Mouse (Mus musculus) cerebellum, adult 18-20 months (tissue): ENCODE measurements around the gene Pdzd2.
"Not testable (repeated sequence)": the region's sequence is repeated elsewhere in the genome, so short reads cannot be mapped to it uniquely, and the experiment has no call there.

Experiments used
- DNase-seq, 2 experiments: peaks; one replicate each; pipeline ENCODE4 v3.0.0; 2021

The Pdzd2 gene

DNA sequence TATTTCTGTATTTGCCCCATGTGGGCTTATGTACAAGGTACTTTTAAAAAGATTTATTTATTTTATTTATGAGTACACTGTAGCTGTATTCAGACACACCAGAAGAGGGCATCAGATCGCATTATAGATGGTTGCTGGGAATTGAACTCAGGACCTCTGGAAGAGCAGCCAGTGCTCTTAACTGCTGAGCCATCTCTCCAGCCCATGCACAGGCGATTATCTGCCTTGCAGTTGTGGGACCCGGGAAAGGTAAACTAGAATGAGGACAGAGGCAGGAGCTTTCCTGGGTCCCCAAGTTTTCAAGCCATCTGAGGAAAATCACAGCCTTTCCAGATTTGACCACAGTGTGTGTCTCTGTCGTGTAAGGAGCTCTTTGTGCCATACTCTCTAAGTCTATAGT, 370.9 kb downstream of the Pdzd2 start:
- DNase-seq: no peak

DNA sequence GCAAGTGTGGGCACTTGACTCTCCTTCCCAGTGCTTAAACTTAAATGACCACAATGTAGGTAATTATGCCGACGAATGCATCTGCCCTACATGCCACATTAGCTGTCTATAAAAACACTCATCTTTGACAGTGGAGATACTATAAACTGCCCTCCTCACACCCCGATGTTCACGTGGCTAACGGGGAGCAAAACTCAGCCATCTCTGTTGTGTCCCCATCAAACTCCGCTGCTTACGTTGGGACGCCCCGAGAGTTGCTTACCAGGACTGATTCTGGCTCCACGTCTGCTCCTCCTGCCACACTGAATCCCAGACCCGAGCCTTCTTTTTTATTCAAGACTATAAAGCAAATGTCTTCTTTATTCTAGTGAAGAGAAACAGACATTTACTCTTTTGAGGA, 371.4 kb downstream of the Pdzd2 start:
- no peak for DNase-seq

DNA sequence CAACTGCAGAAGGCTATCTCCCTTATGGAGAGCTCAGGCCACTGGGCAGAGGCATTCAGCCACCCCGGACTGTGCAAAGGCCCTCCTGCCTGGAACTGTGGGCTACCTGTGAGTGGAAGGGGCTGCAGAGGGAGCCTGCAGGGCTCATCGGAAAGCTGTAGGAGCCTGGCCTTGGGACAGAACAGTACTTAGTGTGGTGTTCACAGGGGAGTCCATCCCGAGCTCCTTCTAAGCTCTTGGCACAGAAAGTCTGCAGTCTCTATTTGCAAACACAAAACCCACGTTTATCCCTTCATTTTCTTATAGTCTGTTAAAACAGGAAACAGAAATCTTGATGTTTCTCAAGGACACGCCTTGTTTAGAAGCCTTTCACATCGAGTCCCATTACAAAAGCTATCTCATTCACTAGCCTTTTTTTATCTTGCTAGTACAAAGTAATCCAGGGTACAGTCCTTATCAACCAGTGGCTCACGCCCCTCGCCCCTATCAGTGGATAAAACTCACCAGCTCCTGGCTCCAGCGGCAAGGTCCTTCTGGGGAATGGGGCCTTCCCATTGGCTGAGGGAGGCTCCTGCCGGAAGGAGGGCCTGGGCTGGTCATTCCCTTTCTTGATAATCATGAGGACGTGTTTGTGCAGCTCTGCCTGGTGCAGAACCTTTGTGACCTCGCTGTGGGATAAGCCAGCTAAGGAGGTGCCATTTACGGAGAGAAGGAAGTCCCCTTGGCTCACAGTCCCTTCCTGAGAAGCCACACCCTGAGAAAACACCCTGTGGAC, 372.2 kb downstream of the Pdzd2 start:
- DNase-seq: no peak

DNA sequence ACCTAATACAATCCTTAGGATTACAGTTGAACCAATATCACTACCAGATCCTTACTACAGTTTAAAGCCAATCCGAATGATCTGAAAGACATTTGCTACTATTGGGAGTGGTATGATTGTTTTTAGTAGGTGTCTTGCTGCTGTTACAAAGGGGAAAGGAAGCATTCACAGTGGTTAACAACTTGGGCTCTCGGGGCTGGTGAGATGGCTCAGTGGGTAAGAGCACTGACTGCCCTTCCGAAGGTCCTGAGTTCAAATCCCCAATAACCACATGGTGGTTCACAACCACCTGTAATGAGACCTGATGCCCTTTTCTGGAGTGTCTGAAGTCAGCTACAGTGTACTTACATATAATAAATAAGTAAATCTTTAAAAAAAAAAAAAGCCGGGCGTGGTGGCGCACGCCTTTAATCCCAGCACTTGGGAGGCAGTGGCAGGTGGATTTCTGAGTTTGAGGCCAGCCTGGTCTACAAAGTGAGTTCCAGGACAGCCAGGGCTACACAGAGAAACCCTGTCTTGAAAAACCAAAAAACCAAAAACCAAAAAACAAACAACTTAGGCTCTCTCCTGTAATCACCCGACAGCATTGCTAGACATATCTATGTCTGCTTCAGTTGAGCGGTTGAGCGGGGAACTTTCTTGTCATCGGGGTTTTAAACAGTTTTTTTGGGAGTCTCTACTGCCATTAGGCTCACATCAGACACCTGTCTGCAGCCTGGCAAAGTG, 373.0 kb downstream of the Pdzd2 start:
- not testable (repeated sequence) for DNase-seq

DNA sequence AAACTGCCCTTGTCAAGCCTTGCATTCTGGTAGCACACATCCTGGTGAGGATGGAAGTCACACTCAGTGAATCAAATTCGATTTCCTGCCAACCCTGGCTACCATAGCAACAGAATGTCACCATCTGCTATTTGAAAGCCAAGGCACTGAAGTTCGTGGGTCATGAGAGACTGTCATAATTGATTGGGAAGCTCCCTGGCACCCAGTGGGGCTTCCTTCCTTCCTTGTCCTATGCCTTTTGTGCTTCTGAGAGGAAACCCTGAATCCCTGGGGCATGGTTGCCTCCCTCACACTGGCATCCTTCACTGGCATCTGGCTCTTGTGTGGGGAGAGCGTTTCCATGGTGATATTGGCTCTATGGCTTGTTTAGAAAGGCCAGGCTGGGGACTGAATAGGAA, 373.7 kb downstream of the Pdzd2 start:
- peak; percentile 42 to 51 for DNase-seq

DNA sequence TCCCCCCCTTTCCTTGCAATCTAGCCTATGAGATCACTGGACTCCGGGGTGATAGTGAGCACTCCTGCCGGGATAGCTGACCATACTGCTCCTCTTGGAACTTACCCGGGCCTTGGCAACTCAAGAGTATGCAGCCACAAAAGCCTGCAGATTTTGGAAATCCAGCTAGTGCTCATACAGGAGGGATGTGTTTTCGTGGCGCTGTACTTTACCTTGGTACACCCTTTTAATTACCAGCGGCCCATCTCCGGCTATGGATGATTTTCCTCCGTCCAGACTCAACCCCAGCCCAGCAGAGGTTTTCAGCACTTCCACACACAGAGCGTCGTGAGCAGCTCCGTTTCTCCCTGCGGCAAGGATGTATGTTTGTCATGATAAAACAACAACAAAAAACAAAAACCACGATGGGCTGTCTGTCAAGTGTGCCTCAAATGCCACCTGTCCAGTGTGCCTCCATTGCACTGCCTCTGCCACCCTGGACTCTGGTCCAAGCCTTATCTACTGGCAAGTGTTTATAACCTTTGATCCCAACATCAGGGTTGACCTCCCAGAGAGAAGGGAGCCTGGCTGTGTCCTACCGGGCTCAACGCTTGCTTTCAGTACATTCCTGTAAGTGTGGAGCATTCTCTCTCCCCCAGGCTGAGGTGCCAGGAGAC, 374.2 kb downstream of the Pdzd2 start:
- DNase-seq: no peak

DNA sequence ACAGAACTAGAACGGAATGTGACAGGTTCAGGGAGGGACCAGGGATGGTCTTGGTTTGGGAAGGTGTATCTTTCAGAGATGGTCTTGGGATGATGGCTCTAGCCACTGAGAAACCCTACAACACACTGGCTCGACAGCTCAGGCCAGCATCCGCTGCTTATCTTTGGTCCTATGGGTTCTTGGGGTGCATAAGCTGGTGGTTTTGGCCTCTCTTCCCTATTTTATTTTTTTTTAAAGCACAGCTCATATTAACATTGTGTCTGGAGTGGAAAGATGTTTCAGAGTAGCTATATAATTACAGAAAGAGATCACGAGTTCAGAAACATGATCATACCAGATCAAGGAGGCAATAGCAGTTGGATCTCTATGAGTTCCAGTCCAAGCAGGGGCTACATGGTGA, 375.6 kb downstream of the Pdzd2 start:
- DNase-seq: no peak

DNA sequence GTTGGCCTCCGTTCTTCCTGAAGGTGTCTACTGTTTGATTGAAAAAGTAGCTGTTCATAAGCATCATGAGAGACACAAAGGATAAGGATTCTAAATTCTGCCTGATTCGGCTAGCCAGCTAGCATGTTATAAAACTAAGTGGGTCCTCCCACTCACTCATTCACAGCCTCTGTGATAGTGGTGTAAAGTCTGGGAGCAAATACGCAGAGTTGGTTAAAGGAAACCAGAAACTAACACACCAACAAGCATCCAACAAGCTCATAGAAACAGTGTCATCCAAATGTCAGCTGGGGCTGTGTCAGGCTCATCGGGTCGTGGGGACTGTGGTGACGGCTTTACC, 377.1 kb downstream of the Pdzd2 start:
- no peak for DNase-seq

DNA sequence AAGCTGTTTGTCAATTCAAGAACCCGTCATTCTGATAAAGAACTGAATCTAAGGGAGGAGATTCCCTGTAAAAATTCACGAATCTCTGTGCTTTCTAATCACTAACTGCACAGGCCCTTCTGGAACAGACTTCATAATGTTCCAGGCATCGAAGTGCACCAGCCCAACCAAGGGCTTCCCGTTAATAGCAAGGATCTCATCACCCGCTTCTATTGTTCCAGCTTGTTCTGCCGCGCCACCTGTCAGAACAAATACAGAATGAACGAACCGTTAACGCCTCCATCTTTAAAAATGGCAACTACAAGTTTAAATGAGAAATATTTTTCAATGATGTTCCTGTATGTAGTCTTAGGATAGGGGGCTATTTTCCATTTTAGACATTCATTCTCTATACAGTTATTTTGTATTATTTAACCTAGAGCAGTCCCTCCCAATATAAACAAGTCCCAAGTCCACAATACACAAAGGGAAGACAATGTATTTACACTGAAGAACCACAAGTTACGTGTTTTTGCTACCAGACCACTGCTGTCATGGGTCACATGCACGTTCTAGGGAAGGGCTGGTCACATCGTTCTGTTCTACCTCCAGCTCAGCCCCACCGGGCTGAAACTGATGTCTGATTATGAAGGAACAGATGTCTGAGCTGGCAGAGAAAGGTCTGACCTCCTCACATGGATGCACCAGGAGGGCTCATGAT, 377.6 kb downstream of the Pdzd2 start:
- no peak for DNase-seq

DNA sequence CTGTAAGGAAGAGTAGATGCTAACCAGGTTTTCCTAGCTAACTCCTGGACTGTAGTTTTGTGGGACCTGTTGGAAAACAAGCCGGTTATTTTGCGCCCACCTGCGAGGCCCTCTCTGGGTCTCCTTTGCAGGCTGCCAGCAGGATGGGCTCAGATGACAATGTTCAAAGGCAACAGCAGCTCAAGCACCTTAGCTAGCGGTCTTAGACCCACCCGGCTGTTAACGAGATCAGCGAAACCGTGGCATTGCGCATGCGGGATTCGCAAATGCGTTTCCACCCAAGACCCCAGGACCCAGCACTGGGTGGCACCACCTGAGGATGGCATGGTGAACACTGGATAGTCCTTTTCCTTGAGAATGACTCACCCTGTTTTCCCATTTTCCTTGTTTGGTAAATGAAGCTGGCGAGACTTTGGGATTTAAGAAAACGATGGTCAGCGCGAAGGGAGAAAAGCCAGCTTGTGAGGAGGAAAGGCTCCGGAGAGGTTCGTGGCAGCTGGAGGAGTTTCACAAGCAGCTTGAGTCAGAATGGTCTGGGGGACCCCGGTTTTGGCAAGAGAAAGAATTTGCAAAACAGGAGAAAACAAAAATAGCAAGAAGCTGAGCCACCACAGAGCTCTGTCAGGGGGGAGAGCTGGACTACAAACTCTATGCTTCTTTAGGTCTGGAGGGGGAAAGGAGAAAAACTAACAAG, 379.1 kb downstream of the Pdzd2 start:
- DNase-seq: no peak

DNA sequence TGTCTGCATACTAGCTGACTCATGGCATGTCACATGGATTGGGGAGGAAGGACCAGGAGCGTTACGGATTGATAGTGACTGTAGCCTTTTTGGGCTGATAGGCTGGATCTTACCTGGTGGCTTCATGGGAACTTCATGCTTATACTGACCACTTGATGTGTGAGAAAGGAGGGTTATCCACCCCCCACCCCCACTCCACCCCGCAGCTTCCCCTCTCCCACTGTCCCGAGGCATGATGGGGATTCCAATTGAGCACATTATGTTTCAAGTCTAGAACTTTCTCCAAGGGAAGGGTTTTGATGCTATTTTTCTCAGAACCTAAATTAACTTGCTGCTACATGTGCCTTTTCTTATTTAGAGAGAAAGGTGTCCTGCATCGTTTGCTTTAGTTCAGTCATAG, 381.3 kb downstream of the Pdzd2 start:
- no peak for DNase-seq

DNA sequence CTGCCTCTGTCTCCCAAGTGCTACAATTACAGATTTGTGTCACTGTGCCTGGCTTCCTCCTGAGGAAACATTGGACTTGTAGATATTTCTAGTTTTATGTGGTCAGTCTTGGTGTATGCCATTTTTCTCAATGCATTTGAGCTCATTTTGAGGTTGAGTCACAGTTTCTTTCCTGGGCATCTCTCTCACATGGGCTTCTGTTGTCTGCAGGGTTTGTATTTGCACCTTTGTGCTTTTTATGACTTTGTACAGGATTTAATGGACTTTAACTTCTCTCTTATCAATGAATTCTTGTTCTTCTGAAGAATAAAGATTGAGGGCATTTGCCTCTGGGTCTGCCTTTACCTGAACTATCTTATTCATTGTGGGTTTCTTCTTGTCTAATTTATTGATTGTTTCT, 382.3 kb downstream of the Pdzd2 start:
- DNase-seq: no peak

DNA sequence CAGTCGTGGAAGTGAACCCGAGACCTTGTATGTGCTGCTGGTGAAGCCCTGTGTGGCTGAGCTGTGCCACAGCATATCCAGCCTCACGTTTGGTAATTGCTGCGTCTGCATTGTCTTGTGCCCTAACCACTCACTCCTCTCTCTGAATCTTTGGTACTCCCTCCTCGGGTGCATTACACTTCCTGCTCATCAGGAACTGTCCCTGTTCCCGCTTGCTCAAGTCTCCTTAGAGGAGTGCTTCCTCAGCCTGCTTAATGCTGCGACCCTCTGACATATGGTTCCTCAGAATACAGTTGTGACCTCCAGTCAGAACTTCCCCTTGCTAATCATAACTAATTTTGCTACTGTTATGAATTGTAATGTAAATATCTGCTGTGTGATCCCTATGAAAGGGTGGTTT, 383.8 kb downstream of the Pdzd2 start:
- no peak for DNase-seq

DNA sequence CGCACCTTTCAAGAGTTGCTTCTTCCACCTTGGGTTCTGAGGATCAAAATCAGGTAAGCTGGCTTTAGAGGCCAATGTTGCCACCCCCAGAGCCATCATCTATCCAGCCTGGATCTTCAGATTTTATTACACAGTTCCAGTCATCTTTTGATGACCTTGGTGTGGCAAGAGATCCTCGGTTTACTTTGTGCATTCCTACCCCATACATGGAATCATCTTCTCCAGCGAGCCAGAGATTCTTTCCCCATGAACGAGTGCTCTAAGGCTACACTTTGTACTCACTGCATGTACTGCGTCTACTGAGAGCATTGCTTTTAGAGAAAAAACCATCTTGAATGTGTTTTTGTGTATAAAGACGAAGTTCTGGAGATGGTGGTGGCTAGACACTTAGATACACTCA, 384.5 kb downstream of the Pdzd2 start:
- no peak for DNase-seq

DNA sequence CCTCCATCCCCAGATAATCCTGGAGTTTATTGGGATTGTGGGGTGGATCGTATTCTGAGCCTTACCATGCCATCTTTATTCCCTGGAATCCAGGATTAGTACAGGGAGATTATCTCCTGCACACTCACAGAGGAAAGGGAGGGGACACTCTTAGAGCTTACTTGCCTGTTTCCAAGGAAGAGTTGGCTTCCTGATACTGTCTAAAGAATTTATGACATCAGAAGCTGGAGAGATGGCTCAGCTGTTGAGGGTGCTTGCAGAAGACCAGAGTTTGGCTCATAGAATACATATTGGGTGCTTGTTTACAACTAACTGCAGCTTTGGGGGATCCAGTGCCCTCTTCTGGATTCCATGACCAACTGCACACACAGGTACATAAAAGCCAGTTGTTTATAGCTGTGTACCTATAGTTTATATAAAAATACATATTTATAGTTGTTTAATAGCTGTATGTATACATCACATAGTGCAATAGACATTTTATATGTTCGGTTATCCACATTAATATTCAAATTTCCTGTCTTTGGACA, 385.4 kb downstream of the Pdzd2 start:
- DNase-seq: no peak

DNA sequence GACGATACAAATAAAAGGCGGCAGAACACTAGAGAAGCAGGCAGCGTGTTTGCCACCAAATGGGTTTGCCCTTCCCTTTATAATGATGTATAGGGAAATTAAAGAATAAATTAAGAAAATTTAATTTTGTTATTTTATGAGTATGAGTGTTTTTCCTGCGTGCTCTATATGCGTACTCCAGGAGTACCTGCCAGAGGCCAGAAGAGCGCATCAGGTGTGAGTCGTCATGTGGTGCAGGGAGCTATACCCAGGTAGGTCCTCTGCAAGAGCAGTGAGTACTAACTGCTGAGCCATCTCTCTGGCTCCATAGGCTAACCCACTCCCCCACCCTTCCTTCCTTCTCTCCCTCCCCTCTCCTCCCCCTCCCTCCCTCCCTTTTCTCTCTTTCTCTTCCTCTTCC, 388.3 kb downstream of the Pdzd2 start:
- DNase-seq: no peak

DNA sequence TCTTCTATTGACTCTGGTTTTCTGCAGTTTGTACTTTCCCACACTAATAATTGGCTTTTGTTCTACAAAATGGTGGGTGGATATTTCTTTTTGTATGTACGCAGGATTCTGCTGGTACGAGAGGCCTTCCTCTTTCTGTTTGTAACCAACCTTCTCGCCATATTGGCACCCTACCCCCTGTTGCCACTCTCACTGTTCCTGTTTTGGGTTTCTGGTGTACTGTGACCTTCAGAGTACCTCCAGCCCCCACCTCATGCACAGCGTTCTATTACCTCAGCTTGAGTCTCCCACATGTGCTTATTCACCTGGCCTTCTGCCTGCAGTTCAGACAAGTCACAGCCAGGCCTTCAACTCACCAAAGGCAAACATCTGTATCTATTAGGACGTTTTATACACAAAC, 389.9 kb downstream of the Pdzd2 start:
- DNase-seq: no peak

DNA sequence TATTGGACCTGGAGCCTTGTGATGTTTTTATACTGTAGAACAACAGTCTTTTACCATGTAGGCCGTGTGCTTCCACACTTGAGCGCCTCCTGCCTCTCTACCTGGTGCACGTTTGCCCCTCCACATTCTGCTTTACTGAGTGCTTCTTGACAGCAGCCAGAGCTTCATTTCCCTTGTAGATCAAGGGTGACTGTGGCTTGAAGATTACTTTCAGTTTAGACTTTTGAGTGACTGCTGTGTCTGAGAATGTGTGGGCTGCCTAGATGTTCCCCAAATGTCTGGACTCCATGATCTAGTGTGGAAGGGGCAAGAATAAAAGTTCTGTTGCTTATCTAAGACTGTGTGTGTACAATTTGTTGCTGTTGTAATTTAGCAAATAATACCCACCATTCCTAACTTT, 390.8 kb downstream of the Pdzd2 start:
- no peak for DNase-seq

DNA sequence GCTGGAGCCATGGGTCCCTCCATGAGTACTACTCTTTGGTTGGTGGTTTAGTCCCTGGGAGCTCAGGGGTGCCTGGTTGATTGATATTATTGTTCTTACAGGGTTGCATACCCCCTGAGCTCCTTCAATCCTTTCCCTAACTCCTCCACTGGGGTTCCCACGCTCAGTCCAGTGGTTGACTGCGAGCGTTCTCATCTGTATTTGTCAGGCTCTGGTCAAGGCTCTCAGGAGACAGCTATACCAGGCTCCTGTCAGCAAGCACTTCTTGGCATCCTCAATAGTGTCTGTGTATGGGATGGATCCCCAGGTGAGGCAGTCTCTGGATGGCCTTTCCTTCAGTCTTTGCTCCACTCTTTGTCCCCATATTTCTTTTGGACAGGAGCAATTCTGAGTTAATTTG, 392.8 kb downstream of the Pdzd2 start:
- DNase-seq: no peak

DNA sequence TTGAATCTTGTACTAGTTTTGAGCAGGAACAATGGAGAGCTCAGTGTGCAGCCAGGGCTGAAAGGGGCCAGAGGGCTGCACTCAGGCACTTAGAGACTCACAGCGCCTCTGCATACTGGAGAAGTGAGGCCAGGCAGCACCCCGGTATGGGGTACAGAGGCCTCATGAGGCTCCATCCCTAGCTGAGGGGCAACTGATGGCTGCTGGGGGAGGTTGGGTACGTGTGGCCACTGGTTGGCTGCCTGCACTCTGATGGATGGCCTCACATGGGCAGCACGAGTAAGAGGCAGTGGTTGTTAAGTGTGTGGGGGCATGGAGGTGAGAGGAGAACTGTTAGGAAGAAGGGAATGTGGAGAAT, 398.3 kb downstream of the Pdzd2 start:
- DNase-seq: no peak

DNA sequence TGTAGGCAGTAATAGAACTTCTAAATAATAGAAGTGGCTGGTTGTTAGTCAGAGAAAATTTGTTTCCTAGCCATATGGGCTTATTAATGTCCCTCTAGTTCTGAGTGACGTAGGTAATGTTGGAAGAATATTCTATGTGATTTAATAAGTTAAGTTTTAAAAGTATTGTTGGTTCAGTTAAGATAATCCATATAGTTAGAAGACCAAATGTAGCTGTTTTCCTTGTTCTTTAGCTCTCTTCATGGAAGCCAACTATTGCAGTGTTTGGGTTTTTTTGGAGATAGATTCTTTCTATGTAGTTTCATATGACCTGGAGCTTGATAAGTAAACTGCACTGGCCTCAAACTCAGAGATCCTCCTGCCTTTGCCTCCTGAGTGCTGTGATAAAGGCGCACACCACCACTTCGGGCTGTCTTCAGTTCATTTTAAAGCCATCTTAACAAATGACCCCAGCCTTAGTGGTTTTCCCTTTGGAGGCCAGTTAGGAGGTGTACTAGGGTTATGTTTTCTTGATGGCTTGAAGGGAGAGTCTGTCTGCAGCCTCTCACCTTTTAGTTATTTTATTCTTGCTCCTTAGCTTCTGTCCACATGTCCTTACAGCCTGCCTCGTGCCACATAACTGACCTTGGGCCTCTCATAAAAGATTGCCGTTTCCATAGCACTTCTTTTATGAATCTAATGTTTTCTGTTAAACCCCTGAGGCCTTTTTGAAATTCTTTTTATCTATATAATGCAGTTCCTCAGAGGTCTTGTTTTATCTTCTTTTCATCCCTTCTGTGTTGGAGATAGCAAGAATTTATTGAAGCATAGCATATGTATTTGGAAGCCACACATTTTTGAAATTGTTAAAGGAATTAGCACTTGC, 399.0 kb downstream of the Pdzd2 start:
- no peak for DNase-seq

DNA sequence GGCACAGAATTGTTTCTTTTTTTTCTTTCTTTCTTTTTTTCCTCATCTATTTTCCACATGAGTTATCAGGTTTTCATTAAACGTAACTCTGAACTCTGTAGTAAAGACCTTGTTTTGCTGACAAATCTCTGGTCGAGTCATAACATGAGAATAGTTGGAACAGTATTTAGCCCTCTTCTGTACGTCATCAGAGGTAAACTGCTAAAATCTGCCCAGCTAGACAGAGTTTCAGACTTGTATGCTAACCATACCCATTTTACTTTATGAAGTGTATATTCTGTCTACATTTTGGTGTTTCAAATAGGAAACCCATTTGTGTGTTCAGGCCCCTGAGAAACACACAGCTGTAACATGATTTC, 402.0 kb downstream of the Pdzd2 start:
- DNase-seq: no peak
